Mouse (Mus musculus): ENCODE measurements at regions not wholly inside any gene's neighbourhood (a gene's known extent, or its start where the extent isn't known, plus 50 kb on each side); places are given as distances from the start of the nearest gene placed in this dataset.

GRCm38 (mm10) chr10:96515164-96515922, 101.5 kb upstream of the Btg1 start:
- no peak for DNase-seq

DNA sequence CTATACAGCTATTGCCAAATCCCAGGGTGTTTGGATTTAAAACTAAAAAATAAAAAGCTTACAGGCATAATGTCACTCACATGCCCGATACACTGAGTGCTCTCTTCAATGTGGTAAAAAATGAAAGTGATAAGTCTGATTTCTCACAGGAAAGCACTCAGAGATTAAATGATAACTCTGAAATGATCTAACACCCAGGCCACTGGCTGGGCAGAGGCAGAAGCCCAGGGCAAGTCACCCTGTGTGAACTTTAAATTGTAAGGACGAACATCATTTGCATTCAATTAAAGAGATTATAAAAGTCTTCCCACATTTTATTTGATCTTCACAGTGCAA, 100.9 kb upstream of the Btg1 start:
- DNase-seq: no peak

- DNase-seq: no peak
Measured at GRCm38 (mm10) chr10:96519411-96519810, 97.4 kb upstream of the Btg1 start.

- DNase-seq: no peak
Measured at GRCm38 (mm10) chr10:96520995-96521760, 95.6 kb upstream of the Btg1 start.

GRCm38 (mm10) chr10:96523967-96524801, 92.6 kb upstream of the Btg1 start:
- DNase-seq: no peak

GRCm38 (mm10) chr10:96527864-96528263, 88.9 kb upstream of the Btg1 start:
- no peak for DNase-seq

DNA sequence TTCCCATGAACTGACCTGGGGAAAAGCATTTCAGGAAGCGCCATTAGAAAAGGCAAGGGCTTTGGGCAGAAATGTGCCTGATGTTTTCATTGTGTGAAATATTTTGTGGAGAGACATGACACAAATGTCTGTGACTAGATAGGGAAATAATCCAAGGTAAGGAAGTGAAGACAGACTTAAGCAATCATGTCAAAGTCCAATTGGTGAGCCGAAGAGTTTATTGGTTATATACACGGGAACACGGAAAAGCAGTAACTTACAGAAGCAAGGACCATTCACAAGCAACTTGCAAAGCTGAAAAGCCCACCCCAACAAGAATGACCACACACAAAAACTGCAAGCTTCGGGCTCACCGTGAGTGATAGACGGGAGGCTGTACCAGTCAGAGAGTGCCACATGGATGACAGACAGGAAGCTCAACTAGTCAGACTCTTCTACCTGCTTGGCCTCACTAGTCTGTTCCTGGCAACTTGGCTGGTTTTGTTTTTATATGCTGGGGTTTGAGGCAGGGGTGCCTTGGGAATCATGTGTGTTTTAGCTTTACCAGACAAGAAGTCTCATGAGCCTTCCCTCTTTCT, 82.2 kb upstream of the Btg1 start:
- DNase-seq: no peak

GRCm38 (mm10) chr10:96535461-96535860, 81.3 kb upstream of the Btg1 start:
- no peak for DNase-seq

DNA sequence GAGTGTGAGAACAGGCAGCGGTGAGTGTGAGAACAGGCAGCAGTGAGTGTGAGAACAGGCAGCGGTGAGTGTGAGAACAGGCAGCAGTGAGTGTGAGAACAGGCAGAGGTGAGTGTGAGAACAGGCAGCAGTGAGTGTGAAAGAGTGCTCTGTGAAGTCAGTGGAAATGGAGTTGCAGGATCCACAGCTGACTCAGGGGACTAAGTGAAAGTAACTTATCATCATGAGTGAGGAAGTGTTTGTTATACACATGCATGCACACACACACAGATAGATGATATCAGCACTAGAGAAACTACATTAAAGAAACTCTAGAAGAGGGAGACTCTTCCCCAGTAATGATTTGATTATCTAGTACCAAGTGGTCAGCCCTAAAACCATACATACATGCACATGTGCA, 76.0 kb upstream of the Btg1 start:
- DNase-seq: no peak

DNA sequence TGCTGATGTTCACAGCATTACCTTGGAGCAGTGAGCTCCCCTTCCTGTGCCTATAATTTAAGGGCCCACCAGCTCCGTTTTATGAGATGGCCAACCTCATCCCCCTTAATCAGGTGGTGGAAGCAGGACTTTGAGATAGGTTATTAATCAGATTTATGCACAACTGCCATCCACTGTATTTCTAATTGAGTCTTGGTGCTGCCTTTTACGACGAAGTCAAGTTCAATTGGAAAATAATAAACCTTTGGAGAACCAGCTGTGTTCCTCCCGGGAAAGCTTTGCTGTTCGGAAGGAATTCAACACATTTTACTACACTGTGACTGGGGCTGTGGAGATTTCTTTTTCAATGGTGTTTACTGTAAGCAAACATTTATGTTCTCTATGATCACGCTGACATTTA, 71.5 kb upstream of the Btg1 start:
- DNase-seq: no peak

DNA sequence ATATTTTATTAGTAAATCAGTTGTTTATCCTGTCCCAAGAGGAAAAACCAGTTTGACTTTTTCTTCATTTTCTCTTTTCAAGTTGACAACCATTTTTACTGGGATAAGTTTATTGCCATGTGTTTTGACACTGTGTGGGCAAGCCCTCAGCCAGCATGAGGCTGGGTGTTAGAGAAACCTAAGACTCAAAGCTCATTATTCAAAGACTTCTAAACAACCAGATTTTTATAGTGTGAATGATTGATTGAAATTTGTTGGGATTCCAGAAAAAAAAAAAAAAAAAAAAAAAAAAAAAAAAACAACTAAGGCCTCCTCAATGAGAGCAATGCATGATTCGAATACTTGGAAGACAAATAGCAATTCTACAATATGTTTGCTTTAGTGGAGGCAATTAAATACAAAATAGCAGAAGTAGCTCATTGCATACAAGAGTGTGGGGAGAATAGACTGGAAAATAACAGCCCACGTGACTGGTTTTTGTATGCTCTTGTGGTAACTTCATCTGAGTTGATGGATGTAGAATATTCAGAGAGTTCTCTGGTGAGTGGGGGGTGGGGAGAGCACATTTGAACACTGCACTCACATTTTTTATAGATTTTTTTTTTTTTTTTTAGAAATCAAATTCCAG, 70.9 kb upstream of the Btg1 start:
- DNase-seq: no peak

DNA sequence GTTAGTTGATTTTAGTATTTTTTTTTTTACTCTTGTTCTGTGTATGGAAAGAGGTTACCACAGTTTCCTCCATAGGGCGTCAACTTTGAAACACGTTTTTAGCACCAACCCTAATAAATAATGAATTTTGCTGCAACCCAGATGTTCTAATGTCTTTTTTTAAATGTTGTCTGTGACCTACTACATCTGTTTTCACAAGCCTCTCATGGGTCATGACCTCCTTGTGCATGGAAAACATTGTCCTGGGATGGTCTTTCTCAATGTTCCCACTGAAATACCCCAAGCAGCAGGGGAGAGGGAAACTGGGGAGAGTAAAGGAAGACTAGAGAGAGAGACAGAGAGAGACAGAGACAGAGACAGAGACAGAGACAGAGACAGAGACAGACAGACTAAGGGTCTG, 67.2 kb upstream of the Btg1 start:
- DNase-seq: no peak

DNA sequence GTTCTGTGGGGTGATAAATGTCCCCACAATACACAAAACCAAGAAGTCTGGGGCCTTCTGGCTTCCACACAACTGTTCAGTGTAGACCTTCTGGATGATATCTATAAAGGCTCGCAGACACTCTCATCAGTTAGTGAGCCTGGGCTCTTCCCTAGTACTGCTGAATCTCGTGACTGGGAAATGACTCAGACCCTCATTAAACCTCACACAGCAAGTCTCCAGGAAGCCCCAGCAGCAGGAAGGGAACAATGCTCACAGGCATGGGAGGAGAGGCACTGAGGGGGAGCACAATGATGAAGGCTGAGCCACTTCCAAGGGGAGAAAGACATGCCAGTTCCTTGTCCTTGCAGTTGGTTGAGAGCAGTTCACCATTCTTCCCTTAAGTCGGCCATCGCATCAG, 66.5 kb upstream of the Btg1 start:
- DNase-seq: no peak

GRCm38 (mm10) chr10:96557336-96557735, 59.5 kb upstream of the Btg1 start:
- DNase-seq: no peak

GRCm38 (mm10) chr10:96565343-96565742, 51.5 kb upstream of the Btg1 start:
- no peak for DNase-seq

Data from liver (tissue).